Mouse (Mus musculus) forebrain, embryonic 16.5 days (tissue): Measurements from ENCODE around the gene Hoxd8. TPM values are rescaled to one million over a fixed set of nuclear protein-coding genes. Genes with fewer than 3 reads are reported as not detected.

Source experiments
- ATAC-seq: fragments of 200-750 bp; cut with Nextera tagmentation; 2 replicates; pipeline ENCODE4 v1.8.0; 2017; ENCODE audit warnings: mild to moderate bottlenecking, moderate library complexity
- H3K27ac ChIP-seq: fragments of 300-500 bp; sonication (generic); 2 replicates; pipeline ENCODE4 v1.5.1; 2014; ENCODE audit warnings: low read length, control low read depth
- H3K27me3 ChIP-seq: fragments of 300-500 bp; sonication (generic); replicated peaks from 2 replicates; pipeline ENCODE4 v1.6.1; 2014; ENCODE audit warnings: low read length; ENCODE audit not compliant: control insufficient read depth, insufficient read depth
- H3K36me3 ChIP-seq: fragments of 300-500 bp; sonication (generic); 2 replicates; pipeline ENCODE4 v1.6.1; 2014; ENCODE audit not compliant: control insufficient read depth, insufficient read depth
- H3K4me1 ChIP-seq: fragments of 300-500 bp; sonication (generic); replicated peaks from 2 replicates; pipeline ENCODE4 v1.6.1; 2014; ENCODE audit warnings: low read length; ENCODE audit not compliant: control insufficient read depth, insufficient read depth
- H3K4me2 ChIP-seq: fragments of 300-500 bp; sonication (generic); 2 replicates; pipeline ENCODE4 v1.6.1; 2014; ENCODE audit warnings: mild to moderate bottlenecking, low read length, control low read depth
- H3K4me3 ChIP-seq: fragments of 300-500 bp; sonication (generic); replicated peaks from 2 replicates; pipeline ENCODE4 v1.5.1; 2014; ENCODE audit warnings: mild to moderate bottlenecking, low read length, control low read depth
- H3K9ac ChIP-seq: fragments of 300-500 bp; sonication (generic); replicated peaks from 2 replicates; pipeline ENCODE4 v1.6.1; 2014; ENCODE audit warnings: low read depth, low read length, control low read depth
- H3K9me3 ChIP-seq: fragments of 300-500 bp; sonication (generic); 2 replicates; pipeline ENCODE4 v1.6.1; 2016; ENCODE audit warnings: low read length; ENCODE audit not compliant: control insufficient read depth
- WGBS: fragments of 180-500 bp; shearing (Covaris S2); extraction: QIAGEN DNeasy Blood & Tissue Kit; methylation state at CpG from one replicate; pipeline ENCODE4 v1.1.7; 2014; 5-methylcytosine and 5-hydroxymethylcytosine counted together
- polyA plus RNA-seq: library from polyadenylated mRNA; unstranded; fragments of >200 nt; fragmentation: Nextera tagmentation; extraction: Ambion mirVana; gene quantifications from 2 replicates; pipeline ENCODE4 v1.2.1, GENCODE M21; 2015

Gene Hoxd8
- polyA plus RNA-seq, 1 experiment from 2014 or later: not detected

DNA sequence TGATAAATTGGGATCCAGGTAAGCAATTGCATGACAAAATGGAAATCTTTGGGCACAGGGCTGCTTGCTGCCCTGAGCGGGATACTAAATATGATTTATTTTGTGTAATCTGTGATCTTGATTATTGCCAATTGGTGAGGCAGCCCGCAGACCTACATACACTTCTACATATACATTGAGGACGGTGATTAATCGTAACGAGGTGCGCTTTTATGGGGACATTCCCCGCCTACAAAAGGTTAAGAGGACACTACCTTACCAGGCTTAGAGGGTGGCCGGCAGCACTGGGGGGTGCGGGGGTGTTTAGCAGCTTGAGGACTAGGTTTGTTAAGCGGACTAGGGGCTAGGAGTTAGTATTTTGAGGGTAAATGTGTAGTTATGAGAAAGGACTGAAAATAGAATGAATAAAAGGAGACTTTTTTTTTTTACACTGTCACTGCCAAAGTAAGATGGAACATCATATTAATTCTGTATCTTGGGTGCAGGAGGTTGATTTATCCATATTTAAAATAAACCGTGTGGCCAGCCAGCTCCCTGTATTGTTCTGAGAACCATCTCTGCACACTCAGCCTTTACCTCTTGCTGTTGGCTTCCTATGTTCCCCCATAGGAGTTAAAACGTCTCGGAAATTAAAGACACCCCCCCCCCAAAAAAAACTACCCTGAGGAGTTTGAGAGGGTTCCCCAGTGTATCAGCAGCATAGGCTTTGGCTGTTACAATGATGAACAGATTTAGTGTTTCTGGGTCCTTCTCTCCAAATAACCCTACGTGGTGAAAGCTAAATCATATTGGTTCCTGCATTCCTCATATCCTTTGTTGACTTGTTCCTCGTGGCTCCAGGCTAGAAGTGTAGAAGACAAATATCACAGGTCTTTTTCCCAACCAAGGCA lies 32.5 kb downstream of the Hoxd8 start:
- Histone ChIP-seq H3K36me3 (no peaks in the 10 kb centered on the region), H3K4me3 (no peak overlapping the region), H3K9ac (no peak overlapping the region), H3K4me1 (peaks cover 4% of the 10 kb centered on the region; the same call in 1 of the 2 replicates), H3K27ac (no peak overlapping the region), H3K4me2 (no peak overlapping the region), H3K9me3 (no peaks in the 10 kb centered on the region), H3K27me3 (peaks cover 82% of the 10 kb centered on the region)
- no peak for ATAC-seq
- 2% methylated on average over 15 of the region's 15 CpGs for WGBS

DNA sequence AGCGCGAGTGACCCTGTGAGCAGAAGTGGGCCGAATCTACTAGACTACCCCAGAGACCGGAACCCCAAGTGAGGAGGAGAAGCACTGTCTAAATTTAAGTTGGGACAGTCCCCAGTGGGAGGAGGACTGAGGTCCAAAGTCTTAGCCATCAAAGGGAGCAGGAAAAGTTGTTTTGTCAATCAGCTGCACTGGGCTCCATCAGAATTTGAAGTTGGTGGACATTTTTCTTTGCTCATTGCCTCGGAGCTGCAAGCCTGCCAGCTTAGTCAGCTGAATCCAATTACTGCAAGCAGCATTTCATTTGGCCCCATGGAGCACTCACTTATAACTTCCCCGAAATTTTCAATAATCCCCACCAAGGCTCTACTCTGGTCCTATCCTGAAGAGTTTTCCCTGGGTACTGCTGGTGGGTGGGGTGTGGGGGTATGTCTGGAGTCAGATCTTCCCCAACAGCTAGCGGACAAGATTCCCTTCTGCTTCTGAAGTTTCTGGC lies 33.2 kb downstream of the Hoxd8 start:
- H3K4me2 ChIP-seq: no peak overlapping the region
- H3K9ac ChIP-seq: no peak overlapping the region
- WGBS: 2% methylated on average over 7 of the region's 7 CpGs
- peaks cover 81% of the 10 kb centered on the region for H3K27me3 ChIP-seq
- H3K36me3 ChIP-seq: no peaks in the 10 kb centered on the region
- H3K4me3 ChIP-seq: no peak overlapping the region
- no peak overlapping the region for H3K27ac ChIP-seq
- ATAC-seq: no peak
- H3K4me1 ChIP-seq: peaks cover 4% of the 10 kb centered on the region; the same call in 1 of the 2 replicates
- no peaks in the 10 kb centered on the region for H3K9me3 ChIP-seq

- peaks cover 87% of the 10 kb centered on the region for H3K27me3 ChIP-seq
- no peak overlapping the region for H3K27ac ChIP-seq
- no peak overlapping the region for H3K9ac ChIP-seq
- H3K4me1 ChIP-seq: peaks cover 4% of the 10 kb centered on the region; the same call in 1 of the 2 replicates
- no peak overlapping the region for H3K4me3 ChIP-seq
- H3K4me2 ChIP-seq: no peak overlapping the region
- under 1% methylated on average over 20 of the region's 20 CpGs for WGBS
- H3K36me3 ChIP-seq: no peaks in the 10 kb centered on the region
- ATAC-seq: no peak
- no peaks in the 10 kb centered on the region; the same call in 1 of the 2 replicates for H3K9me3 ChIP-seq
Observed at GRCm38 (mm10) chr2:74738623-74739475, 34.4 kb downstream of the Hoxd8 start.

DNA sequence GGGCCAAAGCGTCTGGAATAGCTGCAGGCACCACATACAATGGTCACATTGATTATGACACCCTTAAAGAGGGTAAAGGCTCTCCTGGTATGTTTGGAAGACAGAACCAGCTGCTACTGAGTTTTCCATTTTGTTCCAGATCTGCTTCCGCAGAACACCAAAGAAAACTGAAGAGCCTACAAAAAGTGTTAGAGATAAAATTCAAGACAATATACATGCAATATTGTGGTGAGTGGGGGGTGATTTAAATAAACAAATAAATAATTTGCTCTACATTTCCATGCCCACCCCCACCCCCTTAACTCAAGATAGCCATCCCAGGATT lies 35.0 kb downstream of the Hoxd8 start:
- Histone ChIP-seq H3K9ac (no peak overlapping the region), H3K4me1 (peaks cover 4% of the 10 kb centered on the region; the same call in 1 of the 2 replicates), H3K4me2 (no peak overlapping the region), H3K36me3 (no peaks in the 10 kb centered on the region), H3K4me3 (no peak overlapping the region), H3K27ac (no peak overlapping the region), H3K27me3 (peaks cover 90% of the 10 kb centered on the region), H3K9me3 (peaks cover 2% of the 10 kb centered on the region; the same call in 1 of the 2 replicates)
- 2% methylated on average over 2 of the region's 2 CpGs for WGBS
- no peak for ATAC-seq

GRCm38 (mm10) chr2:74739869-74740268 lies 35.5 kb downstream of the Hoxd8 start:
- 3% methylated on average over 14 of the region's 14 CpGs for WGBS
- no peaks in the 10 kb centered on the region for H3K36me3 ChIP-seq
- H3K27ac ChIP-seq: no peak overlapping the region
- H3K27me3 ChIP-seq: peaks cover 90% of the 10 kb centered on the region
- no peak overlapping the region for H3K9ac ChIP-seq
- H3K4me1 ChIP-seq: peaks cover 4% of the 10 kb centered on the region; the same call in 1 of the 2 replicates
- ATAC-seq: no peak
- H3K4me3 ChIP-seq: no peak overlapping the region
- H3K9me3 ChIP-seq: peaks cover 2% of the 10 kb centered on the region; the same call in 1 of the 2 replicates
- no peak overlapping the region for H3K4me2 ChIP-seq

- H3K4me3 ChIP-seq: no peak overlapping the region
- no peak for ATAC-seq
- H3K4me2 ChIP-seq: no peak overlapping the region
- H3K9me3 ChIP-seq: peaks cover 2% of the 10 kb centered on the region; the same call in 1 of the 2 replicates
- no peak overlapping the region for H3K27ac ChIP-seq
- 1% methylated on average over 43 of the region's 43 CpGs for WGBS
- peaks cover 90% of the 10 kb centered on the region for H3K27me3 ChIP-seq
- peaks cover 4% of the 10 kb centered on the region; the same call in 1 of the 2 replicates for H3K4me1 ChIP-seq
- H3K9ac ChIP-seq: no peak overlapping the region
- no peaks in the 10 kb centered on the region for H3K36me3 ChIP-seq
Observed at GRCm38 (mm10) chr2:74740311-74741091, 36.1 kb downstream of the Hoxd8 start.

GRCm38 (mm10) chr2:74741252-74741978 lies 37.0 kb downstream of the Hoxd8 start:
- Histone ChIP-seq H3K27me3 (peaks cover 91% of the 10 kb centered on the region), H3K4me2 (no peak overlapping the region)
- ATAC-seq: no peak

GRCm38 (mm10) chr2:74741979-74742277 lies 37.5 kb downstream of the Hoxd8 start:
- no peak overlapping the region for H3K4me2 ChIP-seq
- no peak for ATAC-seq
- no peak overlapping the region for H3K4me3 ChIP-seq
- H3K9ac ChIP-seq: no peak overlapping the region
- H3K9me3 ChIP-seq: peaks cover 2% of the 10 kb centered on the region; the same call in 1 of the 2 replicates
- peaks cover 90% of the 10 kb centered on the region for H3K27me3 ChIP-seq
- no peaks in the 10 kb centered on the region for H3K4me1 ChIP-seq
- no peaks in the 10 kb centered on the region for H3K36me3 ChIP-seq
- H3K27ac ChIP-seq: no peak overlapping the region

More at GRCm38 (mm10) chr2:74741252-74741978, 37.0 kb downstream of the Hoxd8 start:
- H3K9ac ChIP-seq: no peak overlapping the region
- no peak overlapping the region for H3K27ac ChIP-seq
- H3K9me3 ChIP-seq: peaks cover 2% of the 10 kb centered on the region; the same call in 1 of the 2 replicates
- WGBS: 27% methylated on average over 2 of the region's 3 CpGs
- H3K36me3 ChIP-seq: no peaks in the 10 kb centered on the region
- H3K4me3 ChIP-seq: no peak overlapping the region
- H3K4me1 ChIP-seq: no peaks in the 10 kb centered on the region
